Mouse (Mus musculus): Measurements from ENCODE around the gene Lrrc74a. TPM values are rescaled to one million over a fixed set of nuclear protein-coding genes. Genes with fewer than 3 reads are reported as not detected.

The Lrrc74a gene
- polyA plus RNA-seq, 1 experiment from 2014 or later: not detected

GRCm38 (mm10) chr12:86690700-86691485, 43.3 kb upstream of the Lrrc74a start:
- no peaks in the 10 kb centered on the region for H3K27me3 ChIP-seq (ENCODE audit: control insufficient read depth, insufficient read depth, low read length)
- H3K4me1 ChIP-seq (replicated peaks; ENCODE audit: control insufficient read depth, insufficient read depth): no peaks in the 10 kb centered on the region
- no peak for TF ChIP-seq EP300 (optimal IDR thresholded peaks at IDR 0.05)
- TF ChIP-seq CTCF (IDR thresholded peaks at IDR 0.05; ENCODE audit: low read depth): no peak
- ATAC-seq (ENCODE audit: low FRiP score, low TSS enrichment): no peak
- WGBS: 77% methylated on average over 12 of the region's 12 CpGs
- no peak overlapping the region for H3K4me3 ChIP-seq (ENCODE audit: low read depth, low read length)
- no peak overlapping the region for H3K4me2 ChIP-seq (replicated peaks; ENCODE audit: low read depth)
- no peak for DNase-seq (ENCODE audit: low spot score)
- no peak overlapping the region for H3K9ac ChIP-seq (ENCODE audit: low read length)
- no peaks in the 10 kb centered on the region for H3K9me3 ChIP-seq (ENCODE audit: control insufficient read depth, low read length)
- no peak overlapping the region; the same call in 1 of the 2 replicates for H3K27ac ChIP-seq (replicated peaks)
- no peaks in the 10 kb centered on the region for H3K36me3 ChIP-seq (ENCODE audit: control insufficient read depth, insufficient read depth, low read length)

- no peak for ATAC-seq (ENCODE audit: low FRiP score, low TSS enrichment)
Observed at GRCm38 (mm10) chr12:86692471-86693356, 41.5 kb upstream of the Lrrc74a start.

GRCm38 (mm10) chr12:86693389-86693788, 40.8 kb upstream of the Lrrc74a start:
- no peaks in the 10 kb centered on the region for H3K4me1 ChIP-seq (replicated peaks; ENCODE audit: control insufficient read depth, insufficient read depth)
- H3K4me3 ChIP-seq (ENCODE audit: low read depth, low read length): no peak overlapping the region
- DNase-seq (ENCODE audit: low spot score): no peak
- no peak overlapping the region for H3K27ac ChIP-seq (replicated peaks)
- H3K4me2 ChIP-seq (replicated peaks; ENCODE audit: low read depth): no peak overlapping the region
- ATAC-seq (ENCODE audit: low FRiP score, low TSS enrichment): no peak
- no peaks in the 10 kb centered on the region for H3K9me3 ChIP-seq (ENCODE audit: control insufficient read depth, low read length)
- H3K27me3 ChIP-seq (ENCODE audit: control insufficient read depth, insufficient read depth, low read length): no peaks in the 10 kb centered on the region
- H3K36me3 ChIP-seq (ENCODE audit: control insufficient read depth, insufficient read depth, low read length): no peaks in the 10 kb centered on the region
- TF ChIP-seq CTCF (IDR thresholded peaks at IDR 0.05; ENCODE audit: low read depth): no peak
- no peak for TF ChIP-seq EP300 (optimal IDR thresholded peaks at IDR 0.05)
- H3K9ac ChIP-seq (ENCODE audit: low read length): no peak overlapping the region

More at GRCm38 (mm10) chr12:86692471-86693356, 41.5 kb upstream of the Lrrc74a start:
- Histone ChIP-seq H3K36me3 (ENCODE audit: control insufficient read depth, insufficient read depth, low read length) (no peaks in the 10 kb centered on the region), H3K27me3 (ENCODE audit: control insufficient read depth, insufficient read depth, low read length) (no peaks in the 10 kb centered on the region), H3K9me3 (ENCODE audit: control insufficient read depth, low read length) (no peaks in the 10 kb centered on the region), H3K4me2 (replicated peaks; ENCODE audit: low read depth) (no peak overlapping the region), H3K4me1 (replicated peaks; ENCODE audit: control insufficient read depth, insufficient read depth) (no peaks in the 10 kb centered on the region), H3K27ac (replicated peaks) (no peak overlapping the region), H3K4me3 (ENCODE audit: low read depth, low read length) (no peak overlapping the region), H3K9ac (ENCODE audit: low read length) (no peak overlapping the region)
- WGBS: 47% methylated on average over 5 of the region's 5 CpGs
- no peak for TF ChIP-seq EP300 (optimal IDR thresholded peaks at IDR 0.05)
- no peak for TF ChIP-seq CTCF (IDR thresholded peaks at IDR 0.05; ENCODE audit: low read depth)
- DNase-seq (ENCODE audit: low spot score): no peak

GRCm38 (mm10) chr12:86694441-86694840, 39.7 kb upstream of the Lrrc74a start:
- no peaks in the 10 kb centered on the region for H3K4me1 ChIP-seq (replicated peaks; ENCODE audit: control insufficient read depth, insufficient read depth)
- DNase-seq (ENCODE audit: low spot score) (no peak), ATAC-seq (ENCODE audit: low FRiP score, low TSS enrichment) (peak; percentile 41; the same call in 1 of the 2 replicates)
- H3K4me2 ChIP-seq (replicated peaks; ENCODE audit: low read depth): no peak overlapping the region
- no peaks in the 10 kb centered on the region for H3K36me3 ChIP-seq (ENCODE audit: control insufficient read depth, insufficient read depth, low read length)
- 90% methylated on average over 1 of the region's 1 CpGs for whole genome bisulfite sequencing
- H3K27ac ChIP-seq (replicated peaks): no peak overlapping the region
- no peaks in the 10 kb centered on the region for H3K27me3 ChIP-seq (ENCODE audit: control insufficient read depth, insufficient read depth, low read length)
- no peaks in the 10 kb centered on the region for H3K9me3 ChIP-seq (ENCODE audit: control insufficient read depth, low read length)
- no peak overlapping the region for H3K4me3 ChIP-seq (ENCODE audit: low read depth, low read length)
- H3K9ac ChIP-seq (ENCODE audit: low read length): no peak overlapping the region
- TF ChIP-seq CTCF (IDR thresholded peaks at IDR 0.05; ENCODE audit: low read depth) (no peak), EP300 (optimal IDR thresholded peaks at IDR 0.05) (no peak)

- TF ChIP-seq CTCF (IDR thresholded peaks at IDR 0.05; ENCODE audit: low read depth): no peak
- no peak for TF ChIP-seq EP300 (optimal IDR thresholded peaks at IDR 0.05)
- no peaks in the 10 kb centered on the region for H3K9me3 ChIP-seq (ENCODE audit: control insufficient read depth, low read length)
- H3K27ac ChIP-seq (replicated peaks): no peak overlapping the region
- no peak overlapping the region for H3K4me3 ChIP-seq (ENCODE audit: low read depth, low read length)
- H3K4me1 ChIP-seq (replicated peaks; ENCODE audit: control insufficient read depth, insufficient read depth): no peaks in the 10 kb centered on the region
- no peak overlapping the region for H3K9ac ChIP-seq (ENCODE audit: low read length)
- DNase-seq (ENCODE audit: low spot score): no peak
- ATAC-seq (ENCODE audit: low FRiP score, low TSS enrichment): no peak
- H3K36me3 ChIP-seq (ENCODE audit: control insufficient read depth, insufficient read depth, low read length): no peaks in the 10 kb centered on the region
- H3K27me3 ChIP-seq (ENCODE audit: control insufficient read depth, insufficient read depth, low read length): no peaks in the 10 kb centered on the region
- WGBS: 58% methylated on average over 2 of the region's 2 CpGs
- H3K4me2 ChIP-seq (replicated peaks; ENCODE audit: low read depth): no peak overlapping the region
Observed at GRCm38 (mm10) chr12:86697996-86698395, 36.2 kb upstream of the Lrrc74a start.

Data from stomach, postnatal 0 days (tissue).